Mouse (Mus musculus) ovary, postnatal 10 days (tissue): Measurements from ENCODE around the gene Fcrlb.
A peak's percentile ranks its signal among the peaks of the same experiment; 100 is the strongest.

Source experiments
- DNase-seq: peaks from one replicate; pipeline ENCODE4 v3.0.0; 2022; ENCODE audit warnings: low spot score

Fcrlb gene

GRCm38 (mm10) chr1:170868107-170868904 lies 44.4 kb downstream of the Fcrlb start:
- peak; percentile 33 for DNase-seq

- peak; percentile 98 for DNase-seq
Observed at GRCm38 (mm10) chr1:170867691-170868105, 45.0 kb downstream of the Fcrlb start, which contains the start of gene Atf6. Gene Atf6 (minus strand): TSS chr1:170867771.

GRCm38 (mm10) chr1:170866992-170867690 lies 45.6 kb downstream of the Fcrlb start:
- no peak for DNase-seq

- DNase-seq: no peak
Observed at GRCm38 (mm10) chr1:170865406-170865805, 47.3 kb downstream of the Fcrlb start.

GRCm38 (mm10) chr1:170864754-170865153 lies 48.0 kb downstream of the Fcrlb start:
- DNase-seq: no peak

GRCm38 (mm10) chr1:170864234-170864633 lies 48.5 kb downstream of the Fcrlb start:
- no peak for DNase-seq

GRCm38 (mm10) chr1:170863033-170863432 lies 49.7 kb downstream of the Fcrlb start:
- DNase-seq: no peak

GRCm38 (mm10) chr1:170862435-170862717 lies 50.4 kb downstream of the Fcrlb start:
- no peak for DNase-seq

GRCm38 (mm10) chr1:170861671-170862434 lies 50.9 kb downstream of the Fcrlb start:
- no peak for DNase-seq

- DNase-seq: no peak
Observed at GRCm38 (mm10) chr1:170858872-170859271, 53.9 kb downstream of the Fcrlb start.

GRCm38 (mm10) chr1:170857369-170857768 lies 55.4 kb downstream of the Fcrlb start:
- DNase-seq: no peak
